Mouse (Mus musculus) kidney, embryonic 15.5 days (tissue): ENCODE results near the gene Sin3a. TPM values are rescaled to one million over a fixed set of nuclear protein-coding genes. Genes with fewer than 3 reads are reported as not detected.

Source experiments
- ATAC-seq: fragments of 200-750 bp; cut with Nextera tagmentation; replicated peaks from 2 replicates; pipeline ENCODE4 v1.8.0; 2017; ENCODE audit warnings: moderate TSS enrichment; ENCODE audit not compliant: low FRiP score
- H3K27ac ChIP-seq: fragments of 300-500 bp; sonication (generic); 2 replicates; pipeline ENCODE4 v1.5.1; 2015; ENCODE audit warnings: mild to moderate bottlenecking, inconsistent platforms
- H3K27me3 ChIP-seq: fragments of 300-500 bp; sonication (generic); 2 replicates; pipeline ENCODE4 v1.6.1; 2015; ENCODE audit warnings: inconsistent platforms
- H3K36me3 ChIP-seq: fragments of 300-500 bp; sonication (generic); 2 replicates; pipeline ENCODE4 v1.6.1; 2015; ENCODE audit warnings: inconsistent platforms
- H3K4me1 ChIP-seq: fragments of 300-500 bp; sonication (generic); 2 replicates; pipeline ENCODE4 v1.6.1; 2015; ENCODE audit warnings: inconsistent platforms
- H3K4me2 ChIP-seq: fragments of 300-500 bp; sonication (generic); 2 replicates; pipeline ENCODE4 v1.6.1; 2015; ENCODE audit warnings: moderate library complexity, mild to moderate bottlenecking, inconsistent platforms
- H3K4me3 ChIP-seq: fragments of 300-500 bp; sonication (generic); replicated peaks from 2 replicates; pipeline ENCODE4 v1.5.1; 2015; ENCODE audit warnings: mild to moderate bottlenecking, inconsistent platforms
- H3K9ac ChIP-seq: fragments of 300-500 bp; sonication (generic); 2 replicates; pipeline ENCODE4 v1.6.1; 2015; ENCODE audit warnings: mild to moderate bottlenecking, inconsistent platforms
- H3K9me3 ChIP-seq: fragments of 300-500 bp; sonication (generic); replicated peaks from 2 replicates; pipeline ENCODE4 v1.6.1; 2016; ENCODE audit warnings: inconsistent platforms
- WGBS: fragments of 180-500 bp; shearing (Covaris S2); methylation state at CpG from one replicate; pipeline ENCODE4 v1.1.7; 2015; ENCODE audit warnings: mixed read lengths; 5-methylcytosine and 5-hydroxymethylcytosine counted together
- polyA plus RNA-seq: library from polyadenylated mRNA; unstranded; fragments of >200 nt; fragmentation: Nextera tagmentation; extraction: Ambion mirVana; gene quantifications from 2 replicates; pipeline ENCODE4 v1.2.1, GENCODE M21; 2015

Sin3a gene
- polyA plus RNA-seq, 1 experiment from 2014 or later = 36.6 TPM

DNA sequence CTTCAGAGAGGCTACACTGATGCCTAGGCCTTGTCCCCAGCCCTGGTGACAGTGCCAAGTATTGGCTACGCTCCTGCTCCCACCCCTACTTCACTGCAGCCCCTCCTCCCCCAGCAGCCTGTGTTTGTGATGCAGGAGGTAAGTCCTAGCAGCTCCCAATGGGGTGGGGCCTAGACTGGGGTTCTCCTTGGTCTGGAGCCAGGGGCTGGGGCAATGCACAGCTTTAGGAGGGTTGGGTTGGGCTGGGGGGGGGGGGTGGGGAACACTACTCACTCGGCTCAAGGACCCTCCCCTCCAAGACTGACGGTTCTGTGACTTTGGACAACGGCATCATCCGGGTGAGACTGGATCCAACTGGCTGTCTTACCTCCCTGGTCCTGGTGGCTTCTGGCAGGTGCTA lies 67.7 kb downstream of the Sin3a start:
- 88% methylated on average over 5 of the region's 5 CpGs for WGBS
- Histone ChIP-seq H3K4me3 (no peak overlapping the region), H3K9me3 (no peaks in the 10 kb centered on the region), H3K27me3 (no peaks in the 10 kb centered on the region), H3K4me1 (no peaks in the 10 kb centered on the region), H3K9ac (no peak overlapping the region), H3K36me3 (peaks cover 96% of the 10 kb centered on the region), H3K4me2 (no peak overlapping the region), H3K27ac (no peak overlapping the region)
- no peak for ATAC-seq

DNA sequence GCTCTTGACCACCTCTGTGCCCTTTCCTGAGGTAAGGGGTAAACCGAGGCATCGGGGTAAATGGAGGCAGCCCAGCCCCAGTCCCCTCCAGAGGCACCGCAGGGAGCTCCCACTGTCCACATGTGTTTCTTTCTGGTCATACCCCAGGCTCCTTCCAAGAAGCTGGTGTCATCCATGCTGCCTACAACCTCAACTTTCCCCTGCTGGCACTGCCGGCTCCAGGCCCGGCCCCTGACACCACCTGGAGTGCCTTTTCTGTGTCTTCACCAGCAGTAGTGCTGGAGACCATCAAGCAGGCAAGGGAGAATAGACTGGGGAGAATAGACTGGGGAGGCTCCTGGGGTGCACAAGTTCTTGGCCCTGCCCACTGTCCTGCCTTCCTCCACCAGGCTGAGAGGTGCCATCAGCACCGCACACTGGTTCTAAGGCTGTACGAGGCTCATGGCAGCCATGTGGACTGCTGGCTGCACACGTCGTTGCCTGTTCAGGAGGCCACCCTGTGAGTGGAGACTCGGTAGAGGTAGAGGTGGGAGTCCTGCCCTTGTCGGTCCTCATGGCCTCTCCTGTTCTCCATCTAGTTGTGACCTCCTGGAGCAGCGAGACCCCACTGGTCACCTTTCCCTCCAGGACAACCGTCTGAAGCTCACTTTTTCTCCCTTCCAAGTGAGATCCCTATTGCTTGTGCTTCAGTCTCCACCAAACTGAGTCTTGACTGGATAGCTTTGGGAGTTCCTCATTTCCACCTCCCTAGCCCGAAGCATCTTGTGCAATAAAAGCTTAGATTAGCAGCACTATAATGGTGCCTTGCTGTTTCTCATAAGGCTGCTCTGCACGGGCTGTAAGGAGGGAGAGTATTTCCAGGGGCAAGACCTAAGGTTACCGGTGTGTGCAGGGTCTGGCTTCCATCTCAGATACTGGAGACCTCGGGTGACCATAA lies 69.8 kb downstream of the Sin3a start:
- Histone ChIP-seq H3K9ac (no peak overlapping the region), H3K4me1 (peaks cover 3% of the 10 kb centered on the region; the same call in 1 of the 2 replicates), H3K4me3 (no peak overlapping the region), H3K9me3 (no peaks in the 10 kb centered on the region), H3K27ac (no peak overlapping the region), H3K4me2 (no peak overlapping the region), H3K27me3 (no peaks in the 10 kb centered on the region), H3K36me3 (peaks cover 80% of the 10 kb centered on the region)
- ATAC-seq = no peak
- WGBS = 90% methylated on average over 17 of the region's 17 CpGs

DNA sequence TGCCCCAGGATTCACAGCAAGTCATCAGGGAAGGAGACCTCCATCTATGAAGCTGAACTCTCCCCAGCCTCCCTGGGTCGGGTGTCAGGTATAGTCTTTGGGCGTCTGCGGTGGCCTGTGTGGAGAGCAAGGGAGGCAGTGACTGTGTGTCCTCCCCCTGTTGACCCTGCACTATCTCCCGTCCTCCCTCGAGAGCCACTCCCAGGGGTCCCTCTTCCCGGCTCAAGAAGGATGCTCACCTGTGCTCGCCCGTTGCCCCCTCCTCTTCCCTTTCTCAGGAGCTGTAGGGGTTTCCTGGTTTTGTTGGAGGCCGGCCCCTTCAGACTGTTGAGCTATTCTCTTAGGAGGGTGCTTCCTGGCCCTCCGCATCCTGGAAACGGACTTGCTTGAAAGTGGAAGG lies 71.4 kb downstream of the Sin3a start:
- Histone ChIP-seq H3K4me2 (no peak overlapping the region), H3K9ac (no peak overlapping the region), H3K4me3 (no peak overlapping the region), H3K27me3 (no peaks in the 10 kb centered on the region), H3K9me3 (no peaks in the 10 kb centered on the region), H3K36me3 (peaks cover 64% of the 10 kb centered on the region), H3K27ac (no peak overlapping the region), H3K4me1 (peaks cover 10% of the 10 kb centered on the region)
- WGBS = 80% methylated on average over 11 of the region's 11 CpGs
- no peak for ATAC-seq

DNA sequence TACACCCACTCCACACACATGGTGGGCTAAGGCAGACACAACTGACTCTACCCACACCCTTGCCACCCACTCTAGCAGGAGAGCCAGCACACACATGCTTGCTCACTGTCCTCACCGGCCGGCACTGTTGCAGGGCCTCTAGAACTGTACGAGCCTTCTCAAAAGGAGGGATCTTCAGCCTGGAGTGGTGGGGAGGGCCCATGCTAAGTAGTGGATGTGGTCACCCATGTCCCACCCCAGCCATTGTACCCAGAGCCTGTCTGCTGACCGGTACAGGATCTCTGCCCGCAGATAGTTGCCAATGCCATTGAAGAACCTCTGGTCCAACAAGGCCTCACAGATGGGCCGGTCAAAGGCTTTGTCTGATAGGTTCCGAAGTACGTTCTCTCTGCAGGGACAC lies 73.0 kb downstream of the Sin3a start:
- no peak overlapping the region for H3K4me3 ChIP-seq
- no peaks in the 10 kb centered on the region for H3K9me3 ChIP-seq
- H3K27me3 ChIP-seq = no peaks in the 10 kb centered on the region
- peaks cover 49% of the 10 kb centered on the region for H3K36me3 ChIP-seq
- 92% methylated on average over 8 of the region's 8 CpGs for WGBS
- peaks cover 16% of the 10 kb centered on the region for H3K4me1 ChIP-seq
- no peak for ATAC-seq
- H3K4me2 ChIP-seq = no peak overlapping the region
- no peak overlapping the region for H3K9ac ChIP-seq
- H3K27ac ChIP-seq = no peak overlapping the region

DNA sequence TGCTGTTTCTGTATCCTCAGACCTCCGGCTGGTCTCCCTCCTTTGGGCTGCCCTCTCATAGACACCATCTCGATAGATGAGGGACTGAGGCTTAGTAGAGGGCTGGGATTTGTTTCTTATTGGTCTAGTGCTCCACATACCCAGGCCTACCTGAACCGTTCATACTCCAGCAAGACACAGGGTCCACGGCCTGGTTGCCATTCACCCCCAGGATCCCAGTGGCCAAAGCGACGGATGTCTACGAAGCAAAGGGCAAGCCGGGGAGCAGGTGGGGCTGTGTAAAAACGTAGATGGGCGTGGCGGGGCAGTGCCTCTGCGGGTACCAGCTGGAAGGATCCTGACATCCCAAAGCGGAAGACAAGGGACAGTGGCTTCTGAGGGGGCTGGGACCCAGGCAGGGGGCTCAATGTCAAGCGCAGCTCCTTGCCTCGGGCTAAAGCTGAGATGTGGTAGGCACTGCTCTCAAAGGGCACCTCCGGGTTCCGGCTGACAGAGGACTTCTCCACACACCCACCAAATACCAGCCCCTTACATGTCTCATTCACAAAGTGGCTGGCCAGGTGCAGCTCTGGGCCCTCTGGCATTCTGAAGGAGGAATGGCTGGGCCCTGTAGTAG lies 74.7 kb downstream of the Sin3a start:
- peaks cover 16% of the 10 kb centered on the region for H3K4me1 ChIP-seq
- peak overlapping the region; percentile 75 for H3K4me2 ChIP-seq
- no peak for ATAC-seq
- 84% methylated on average over 17 of the region's 17 CpGs for WGBS
- no peaks in the 10 kb centered on the region for H3K9me3 ChIP-seq
- peak overlapping the region; percentile 59 for H3K4me3 ChIP-seq
- H3K36me3 ChIP-seq = peaks cover 31% of the 10 kb centered on the region
- H3K27ac ChIP-seq = no peak overlapping the region
- H3K27me3 ChIP-seq = no peaks in the 10 kb centered on the region
- no peak overlapping the region for H3K9ac ChIP-seq

DNA sequence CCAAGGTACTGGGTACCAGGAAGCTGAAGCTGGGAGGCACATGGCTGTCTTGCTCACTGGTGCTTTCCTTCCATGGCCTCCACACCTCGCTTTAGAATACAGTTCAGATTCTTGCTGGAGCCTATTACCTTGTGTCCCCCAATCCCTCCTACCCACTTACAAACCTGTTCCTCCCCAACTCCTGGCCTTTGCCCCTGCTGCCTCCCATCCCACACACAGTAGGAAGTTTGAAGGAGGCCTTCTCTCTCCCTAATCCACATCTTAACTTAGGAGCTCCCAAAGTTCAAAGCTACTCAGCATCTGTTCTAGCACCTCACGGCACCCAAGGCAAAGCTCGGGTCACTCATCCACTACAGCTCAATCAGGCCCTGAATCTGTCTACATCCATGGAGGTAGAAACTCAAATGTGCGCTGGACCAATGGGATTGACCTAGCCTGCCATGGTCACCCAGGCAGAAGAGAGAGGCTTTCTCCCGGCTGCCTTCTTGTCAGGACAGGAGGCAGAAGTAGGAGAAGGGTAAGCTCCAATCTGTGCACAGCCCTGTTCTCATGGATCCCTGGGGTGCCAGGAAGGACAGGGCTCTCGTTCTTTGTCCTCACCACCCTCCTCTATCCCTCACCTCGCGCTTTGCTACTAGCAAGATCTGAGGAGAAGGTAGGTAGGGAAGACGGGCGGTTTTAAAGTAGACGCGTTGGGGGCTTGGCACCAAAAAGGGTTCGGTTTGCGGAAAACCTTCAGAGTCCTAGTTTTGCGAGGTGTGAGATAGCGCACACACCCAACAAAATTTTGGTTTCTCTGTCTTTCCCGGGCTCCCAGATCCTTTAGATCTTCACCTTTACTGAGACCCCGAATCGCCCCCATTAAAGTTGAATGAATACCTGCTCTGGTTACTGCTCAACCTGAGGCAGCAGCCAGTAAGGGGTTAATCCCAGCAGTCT lies 75.6 kb downstream of the Sin3a start:
- Histone ChIP-seq H3K4me1 (peaks cover 16% of the 10 kb centered on the region), H3K27me3 (no peaks in the 10 kb centered on the region), H3K4me2 (peak overlapping the region; percentile 75), H3K9ac (peak overlapping the region; percentile 50), H3K9me3 (no peaks in the 10 kb centered on the region), H3K27ac (peak overlapping the region; percentile 93), H3K4me3 (peak overlapping the region; percentile 59), H3K36me3 (peaks cover 22% of the 10 kb centered on the region; the same call in 1 of the 2 replicates)
- 7% methylated on average over 19 of the region's 19 CpGs for WGBS
- peak; percentile 23 for ATAC-seq

DNA sequence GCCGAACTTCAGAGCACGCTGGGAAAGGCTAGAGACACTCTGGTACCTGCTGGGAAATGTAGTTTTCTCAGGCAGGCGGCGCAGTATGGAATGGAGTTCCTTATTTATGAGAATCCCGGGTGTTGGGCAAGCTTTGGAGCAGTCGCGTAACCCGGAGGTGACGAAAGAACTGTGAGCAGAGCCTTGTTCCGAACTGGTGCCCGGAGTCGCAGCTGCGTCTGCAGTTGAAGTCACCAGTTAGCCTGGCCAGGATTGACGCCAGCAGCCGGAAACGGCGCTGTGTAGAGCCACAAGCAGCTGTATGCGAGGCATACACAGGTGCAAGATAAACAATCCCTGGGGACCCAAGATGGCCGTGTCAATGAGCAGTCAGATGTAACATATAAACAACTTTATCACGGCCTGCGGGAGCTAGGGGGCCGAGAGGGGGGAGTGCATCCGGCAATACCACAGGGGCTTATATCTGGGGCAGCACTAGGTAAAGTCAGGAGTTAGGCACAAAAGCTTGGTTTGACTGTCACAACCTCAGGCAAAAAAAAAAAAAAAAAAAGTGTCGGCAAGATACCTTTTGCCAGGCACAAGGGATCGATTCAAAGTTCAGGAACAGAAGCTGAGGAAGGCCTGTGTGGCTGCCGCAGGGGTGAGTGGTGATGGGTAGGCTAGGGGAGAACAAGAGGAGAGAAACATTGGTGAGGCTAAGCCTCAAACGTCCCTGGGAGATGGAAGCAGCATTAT lies 76.5 kb downstream of the Sin3a start, which contains the start of gene Neil1:
Gene Neil1 (minus strand): TSS at position 162 of the 735 bp plus-strand sequence.
- Histone ChIP-seq H3K36me3 (peaks cover 15% of the 10 kb centered on the region; the same call in 1 of the 2 replicates), H3K27me3 (no peaks in the 10 kb centered on the region), H3K27ac (peak within 1 kb of the TSS; percentile 93), H3K9me3 (no peaks in the 10 kb centered on the region), H3K4me2 (peak within 1 kb of the TSS; percentile 75), H3K4me1 (peaks cover 16% of the 10 kb centered on the region), H3K4me3 (peak within 1 kb of the TSS; percentile 59), H3K9ac (peak within 1 kb of the TSS; percentile 50)
- ATAC-seq = peak; percentile 92
- WGBS = 1% methylated on average over 27 of the region's 27 CpGs

DNA sequence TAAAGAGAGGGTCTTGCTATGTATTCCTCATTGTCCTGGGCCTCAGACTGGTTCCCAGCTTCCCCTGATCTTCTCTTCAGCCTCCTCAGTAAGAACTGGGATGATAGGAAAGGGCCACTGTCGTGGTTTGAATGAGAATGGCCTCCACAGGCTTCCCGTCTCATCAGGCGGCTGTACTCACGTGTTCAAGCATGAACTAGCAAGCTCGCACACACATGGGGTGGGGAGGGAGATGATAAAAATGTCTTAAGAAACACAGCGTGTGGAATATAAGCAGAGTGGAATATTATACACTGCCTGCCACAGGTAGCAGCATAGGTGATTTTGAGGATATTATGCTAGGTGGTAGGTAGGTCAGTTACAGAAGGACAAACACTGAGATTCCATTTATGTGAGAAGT lies 77.2 kb downstream of the Sin3a start:
- peak overlapping the region; percentile 93 for H3K27ac ChIP-seq
- peaks cover 16% of the 10 kb centered on the region for H3K4me1 ChIP-seq
- no peaks in the 10 kb centered on the region for H3K9me3 ChIP-seq
- 74% methylated on average over 6 of the region's 6 CpGs for WGBS
- no peak overlapping the region for H3K9ac ChIP-seq
- H3K4me2 ChIP-seq = peak overlapping the region; percentile 75
- peaks cover 8% of the 10 kb centered on the region; the same call in 1 of the 2 replicates for H3K36me3 ChIP-seq
- no peak for ATAC-seq
- H3K27me3 ChIP-seq = no peaks in the 10 kb centered on the region
- H3K4me3 ChIP-seq = peak overlapping the region; percentile 59

DNA sequence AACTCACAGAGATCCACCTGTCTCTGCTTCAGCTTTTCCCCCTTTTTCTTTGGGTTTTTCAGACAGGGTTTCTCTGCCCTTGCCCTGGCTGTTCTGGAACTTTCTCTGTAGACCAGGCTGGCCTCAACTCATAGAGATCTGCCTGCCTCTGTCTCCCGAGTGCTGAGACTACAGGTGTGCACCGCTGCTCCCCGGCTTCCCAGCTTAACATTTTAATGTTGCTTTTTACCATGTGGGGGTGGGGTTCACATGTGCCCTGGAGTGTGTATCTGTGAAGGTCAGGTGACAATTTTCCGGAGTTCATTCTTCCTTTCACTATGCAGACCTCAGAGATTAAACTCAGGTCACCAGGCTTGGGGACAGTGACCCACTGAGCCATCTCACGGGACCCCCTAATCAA lies 78.4 kb downstream of the Sin3a start:
- Histone ChIP-seq H3K4me1 (peaks cover 16% of the 10 kb centered on the region), H3K9me3 (no peaks in the 10 kb centered on the region), H3K27me3 (no peaks in the 10 kb centered on the region), H3K9ac (no peak overlapping the region), H3K36me3 (peaks cover 9% of the 10 kb centered on the region), H3K4me2 (no peak overlapping the region), H3K27ac (no peak overlapping the region), H3K4me3 (no peak overlapping the region)
- no peak for ATAC-seq
- 88% methylated on average over 5 of the region's 5 CpGs for WGBS

DNA sequence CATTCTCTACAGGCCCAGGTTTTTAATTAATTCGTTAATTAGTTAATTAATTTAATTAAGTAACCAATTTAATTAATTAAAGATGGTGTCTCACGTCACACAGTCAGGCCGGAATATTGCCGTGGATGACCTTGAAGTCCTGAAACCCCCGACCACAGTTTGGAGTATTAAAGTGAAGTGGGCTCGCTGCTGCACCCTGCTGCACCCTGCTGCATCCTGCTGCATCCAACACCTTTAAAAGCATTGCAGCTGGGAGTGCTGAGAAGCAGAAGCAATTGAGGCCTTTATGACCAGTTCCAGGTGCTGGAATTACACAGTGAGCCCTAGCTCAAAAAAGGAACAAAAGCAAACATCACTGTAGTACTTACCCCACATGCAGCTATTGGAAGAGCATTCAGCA lies 80.5 kb downstream of the Sin3a start:
- H3K4me3 ChIP-seq = no peak overlapping the region
- no peak overlapping the region for H3K9ac ChIP-seq
- peaks cover 15% of the 10 kb centered on the region for H3K36me3 ChIP-seq
- no peak for ATAC-seq
- peaks cover 17% of the 10 kb centered on the region for H3K4me1 ChIP-seq
- no peak overlapping the region for H3K4me2 ChIP-seq
- no peaks in the 10 kb centered on the region for H3K27me3 ChIP-seq
- 45% methylated on average over 6 of the region's 6 CpGs for WGBS
- no peaks in the 10 kb centered on the region for H3K9me3 ChIP-seq
- H3K27ac ChIP-seq = no peak overlapping the region

DNA sequence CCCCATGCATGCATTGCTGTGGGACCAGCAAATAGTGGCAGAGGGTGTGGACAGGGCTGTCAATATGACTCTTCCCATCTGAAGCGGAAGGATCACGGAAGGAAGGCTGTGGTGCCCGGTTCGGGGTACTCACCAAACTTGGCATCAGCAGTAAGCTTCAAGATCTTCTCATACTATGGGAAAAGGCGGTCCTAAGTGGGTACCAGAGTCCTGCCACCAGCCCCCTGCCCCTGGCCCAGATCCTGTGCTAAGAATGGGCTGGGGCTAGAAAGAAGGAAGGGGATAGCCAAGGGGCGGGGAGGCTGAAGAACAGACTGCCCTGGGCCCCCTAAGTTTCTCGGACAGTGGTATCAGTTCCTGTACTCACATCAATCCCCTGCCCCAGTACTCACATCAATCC lies 84.5 kb downstream of the Sin3a start:
- 95% methylated on average over 7 of the region's 7 CpGs for WGBS
- H3K36me3 ChIP-seq = peaks cover 15% of the 10 kb centered on the region
- H3K9ac ChIP-seq = no peak overlapping the region
- H3K4me2 ChIP-seq = no peak overlapping the region
- no peak for ATAC-seq
- H3K4me3 ChIP-seq = no peak overlapping the region
- no peaks in the 10 kb centered on the region for H3K9me3 ChIP-seq
- H3K27ac ChIP-seq = no peak overlapping the region
- H3K27me3 ChIP-seq = no peaks in the 10 kb centered on the region
- H3K4me1 ChIP-seq = peaks cover 14% of the 10 kb centered on the region
